Mouse (Mus musculus) fibroblast of lung, adult 2 months (primary cell): ENCODE data around the gene Gck.

Experiments used
- DNase-seq: peaks from one replicate; pipeline ENCODE4 v3.0.0-alpha.2; 2011; ENCODE audit warnings: low read depth

Gene Gck

DNA sequence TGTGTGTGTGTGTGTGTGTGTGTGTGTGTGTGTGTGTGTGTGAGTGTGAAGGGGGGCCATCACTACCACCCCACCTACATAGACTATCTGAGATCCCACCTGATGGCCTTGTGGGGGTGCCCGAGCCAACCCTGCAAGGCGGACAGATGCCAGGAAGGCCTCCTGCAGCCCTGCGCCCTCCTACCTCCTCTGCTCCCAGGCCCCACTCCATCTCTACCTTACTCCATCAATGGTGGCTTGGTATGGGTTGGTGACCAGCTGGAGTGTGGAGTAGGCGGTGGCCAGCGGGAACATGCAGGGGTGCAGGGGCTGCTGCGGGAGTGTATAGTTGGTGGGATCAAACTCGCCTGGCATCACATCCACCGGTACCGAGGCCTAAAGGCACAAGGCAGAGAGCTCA, 76.7 kb downstream of the Gck start:
- DNase-seq: no peak

DNA sequence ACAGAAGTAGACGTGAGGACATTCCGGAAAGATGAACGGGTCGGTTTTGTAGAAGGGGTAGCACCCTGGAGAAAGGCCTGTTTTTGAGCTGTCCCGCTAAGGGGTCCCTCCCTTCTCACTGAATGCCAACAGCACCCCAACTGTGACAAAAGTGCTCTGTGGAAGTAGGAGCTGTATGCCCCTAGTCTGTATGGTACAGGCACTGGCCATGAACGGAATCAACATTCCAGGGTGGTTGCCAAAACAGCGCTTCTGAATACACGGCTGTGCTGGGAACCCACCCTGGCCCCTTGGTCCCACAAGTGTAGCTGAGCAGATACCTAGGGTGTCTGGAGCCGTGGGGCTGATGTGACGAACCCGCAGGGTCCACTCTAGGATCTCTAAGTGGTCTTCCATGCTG, 77.2 kb downstream of the Gck start:
- DNase-seq: no peak

GRCm38 (mm10) chr11:5870069-5870468, 79.8 kb downstream of the Gck start:
- DNase-seq: no peak

DNA sequence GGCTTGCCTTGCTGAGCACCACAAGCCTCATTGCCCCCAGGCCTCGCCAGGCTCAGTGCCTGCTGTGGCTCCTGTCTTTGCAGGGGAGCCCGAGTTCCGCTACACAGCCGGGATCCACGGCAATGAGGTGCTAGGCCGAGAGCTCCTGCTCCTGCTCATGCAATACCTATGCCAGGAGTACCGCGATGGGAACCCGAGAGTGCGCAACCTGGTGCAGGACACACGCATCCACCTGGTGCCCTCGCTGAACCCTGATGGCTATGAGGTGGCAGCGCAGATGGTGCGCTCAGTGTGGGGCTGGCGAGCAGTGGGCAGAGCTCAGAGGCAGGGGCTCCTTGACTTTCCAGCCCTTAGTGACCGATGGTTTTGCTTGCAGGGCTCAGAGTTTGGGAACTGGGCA, 80.5 kb downstream of the Gck start:
- DNase-seq: no peak

DNA sequence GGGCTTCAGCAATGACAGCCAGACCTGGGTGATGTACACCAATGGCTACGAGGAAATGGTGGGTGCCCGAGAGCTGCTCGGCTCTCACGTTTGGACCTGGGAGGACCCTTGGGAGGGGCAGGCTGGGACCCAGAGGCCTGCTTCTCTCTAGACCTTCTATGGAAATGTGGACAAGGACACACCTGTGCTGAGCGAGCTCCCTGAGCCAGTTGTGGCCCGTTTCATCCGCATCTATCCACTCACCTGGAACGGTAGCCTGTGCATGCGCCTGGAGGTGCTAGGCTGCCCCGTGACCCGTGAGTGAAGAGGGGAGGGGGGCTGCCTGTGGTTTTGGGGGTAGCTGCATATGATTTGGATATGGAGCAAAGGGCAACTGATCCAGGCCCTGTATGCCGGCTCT, 81.6 kb downstream of the Gck start:
- DNase-seq: no peak

DNA sequence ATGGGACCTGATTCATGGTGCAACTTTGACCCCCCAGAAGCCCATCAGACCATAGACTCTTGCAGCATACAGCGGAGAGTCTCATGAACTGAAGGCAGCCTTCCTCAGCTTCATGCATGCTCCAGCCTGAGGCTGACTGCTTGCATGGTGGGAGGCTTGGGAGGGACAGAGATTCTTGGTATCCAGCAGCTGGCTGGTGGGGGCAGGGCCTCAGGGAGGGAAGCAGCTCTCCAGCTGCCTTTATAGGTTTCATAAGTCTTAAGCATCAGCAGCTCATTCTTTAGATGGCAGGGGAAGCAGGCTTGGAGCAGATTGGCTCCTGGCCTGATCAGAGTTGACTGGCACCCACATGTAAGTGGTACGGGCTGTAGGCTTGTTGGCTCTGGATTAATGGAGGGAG, 82.7 kb downstream of the Gck start:
- no peak for DNase-seq

DNA sequence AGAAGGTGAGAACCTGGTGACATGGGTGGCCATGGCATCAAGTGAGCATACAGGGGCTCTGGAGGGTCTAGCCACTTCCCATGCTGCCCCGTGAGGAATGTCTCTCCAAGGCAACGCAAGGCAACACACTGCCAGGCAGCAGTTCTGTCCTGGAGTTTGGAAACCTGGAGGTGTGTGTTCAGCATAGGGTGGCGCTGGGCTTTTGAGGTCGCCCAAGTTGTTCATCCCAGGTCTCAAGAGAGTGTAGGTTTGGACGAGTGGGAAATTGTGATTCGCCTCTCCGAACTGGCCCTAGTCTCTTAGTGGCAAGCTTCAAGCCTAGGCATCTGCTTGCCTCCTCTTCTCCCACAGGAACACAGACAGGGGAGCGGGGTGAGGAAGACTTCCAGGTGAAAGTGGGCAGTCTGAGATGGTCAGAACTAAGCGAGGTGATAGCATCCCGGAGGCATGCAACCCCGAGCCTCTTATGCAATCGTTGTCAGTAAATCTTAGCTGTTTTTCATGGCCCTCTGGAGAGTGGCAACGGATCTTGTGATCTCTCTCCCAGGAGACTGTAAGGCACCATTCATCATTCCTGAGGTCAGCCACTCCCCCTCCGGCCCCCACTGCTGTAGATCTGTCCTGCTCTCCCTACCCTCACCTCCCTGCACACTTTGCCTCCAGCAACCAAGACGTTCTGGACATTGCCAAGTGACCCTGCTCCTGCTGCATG, 87.3 kb downstream of the Gck start:
- peak; percentile 86 for DNase-seq

DNA sequence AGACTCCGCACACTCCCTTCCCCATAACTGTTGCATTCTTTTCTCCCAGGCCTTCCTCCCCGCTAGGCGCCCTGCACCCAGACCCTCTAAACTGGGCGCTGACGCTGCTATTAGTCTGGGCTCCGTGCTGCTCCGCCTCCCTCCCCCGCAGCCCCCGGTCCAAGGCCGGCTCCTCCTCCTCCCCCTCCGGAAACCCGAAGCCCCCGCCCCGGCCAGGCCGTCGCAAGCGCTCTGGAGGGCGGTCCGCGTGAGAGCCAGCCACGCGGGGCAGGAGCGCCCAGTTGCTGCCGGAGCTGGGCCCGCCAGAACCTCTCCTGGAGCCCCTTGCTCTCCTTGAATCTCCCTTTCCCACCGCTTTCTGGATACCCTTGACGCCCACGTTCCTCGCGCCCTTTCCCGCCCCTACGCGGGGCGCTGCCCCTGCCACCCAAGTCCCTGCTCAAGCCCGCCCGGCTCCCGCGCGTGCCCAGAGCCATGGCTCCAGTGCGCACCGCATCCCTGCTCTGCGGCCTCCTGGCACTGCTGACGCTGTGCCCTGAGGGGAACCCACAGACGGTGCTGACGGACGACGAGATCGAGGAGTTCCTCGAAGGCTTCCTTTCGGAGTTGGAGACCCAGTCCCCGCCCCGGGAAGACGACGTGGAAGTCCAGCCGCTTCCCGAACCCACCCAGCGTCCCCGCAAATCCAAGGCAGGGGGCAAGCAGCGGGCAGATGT, 88.0 kb downstream of the Gck start, which contains the start of gene Aebp1:
TSS of gene Aebp1 (plus strand) at position 270 of the 716 bp plus-strand sequence.
- DNase-seq: peak; percentile 72

DNA sequence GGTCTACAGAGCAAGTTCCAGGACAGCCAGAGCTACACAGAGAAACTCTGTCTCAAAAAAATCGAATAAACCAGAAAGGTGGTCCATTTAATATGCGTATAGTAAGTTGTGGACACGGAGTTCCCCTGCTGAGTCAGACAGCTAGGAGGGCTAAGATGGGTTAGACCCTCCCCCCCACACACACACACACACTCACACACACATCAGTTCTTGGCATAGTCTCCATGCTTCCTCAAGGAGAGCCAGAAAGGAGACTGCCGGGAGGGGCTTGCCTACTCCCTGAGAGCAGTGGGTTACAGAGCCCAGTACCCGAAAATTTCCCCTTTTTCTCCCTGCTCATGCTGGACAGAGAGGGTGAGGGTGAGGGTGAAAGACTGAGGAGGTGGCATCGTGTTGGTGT, 89.2 kb downstream of the Gck start:
- DNase-seq: peak; percentile 68

GRCm38 (mm10) chr11:5859883-5860550, 89.9 kb downstream of the Gck start:
- DNase-seq: peak; percentile 74

DNA sequence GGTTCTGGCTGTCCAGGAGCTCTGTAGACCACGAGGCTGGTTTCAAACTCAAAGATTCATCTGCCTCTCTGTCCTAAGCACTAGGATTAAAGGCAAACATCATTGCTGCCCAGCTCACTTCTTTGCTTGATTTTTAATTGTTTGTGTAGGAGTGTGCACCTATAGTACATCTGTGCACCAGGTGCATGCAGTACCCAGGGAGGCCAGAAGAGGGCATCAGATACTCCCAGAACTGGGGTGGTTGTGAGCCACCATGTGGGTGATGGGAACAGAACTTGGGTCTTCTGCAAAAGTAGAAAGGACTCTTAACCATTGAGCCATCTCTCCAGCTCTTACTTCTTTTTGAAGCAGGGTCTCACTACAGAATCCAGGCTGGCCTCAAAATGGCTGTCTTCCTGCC, 91.2 kb downstream of the Gck start:
- no peak for DNase-seq

- DNase-seq: no peak
These were observed 93.3 kb downstream of the Gck start for GRCm38 (mm10) chr11:5856479-5857130.

DNA sequence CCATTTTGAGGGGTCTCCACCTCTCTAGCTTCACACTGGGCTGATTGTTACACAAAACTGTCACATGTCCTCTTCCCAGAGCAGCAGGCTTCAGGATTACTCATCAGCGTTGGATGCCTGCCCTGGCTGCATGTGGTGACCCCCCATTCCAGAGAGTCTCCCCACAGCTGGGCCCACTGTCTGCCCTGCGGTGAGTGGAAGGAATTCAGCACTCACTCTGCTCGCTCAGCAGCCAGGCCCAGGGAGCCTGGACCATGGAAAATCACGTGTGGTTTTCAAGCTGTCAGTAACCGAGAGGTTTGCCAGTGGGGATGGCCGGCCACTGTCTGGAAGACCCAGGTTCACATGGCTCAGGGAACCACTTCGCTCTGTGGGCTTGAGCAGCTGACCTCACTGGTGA, 94.0 kb downstream of the Gck start:
- peak; percentile 99 for DNase-seq

GRCm38 (mm10) chr11:5855481-5855880, 94.4 kb downstream of the Gck start:
- DNase-seq: peak; percentile 97

- no peak for DNase-seq
These were observed 97.6 kb downstream of the Gck start for GRCm38 (mm10) chr11:5852314-5852713.

DNA sequence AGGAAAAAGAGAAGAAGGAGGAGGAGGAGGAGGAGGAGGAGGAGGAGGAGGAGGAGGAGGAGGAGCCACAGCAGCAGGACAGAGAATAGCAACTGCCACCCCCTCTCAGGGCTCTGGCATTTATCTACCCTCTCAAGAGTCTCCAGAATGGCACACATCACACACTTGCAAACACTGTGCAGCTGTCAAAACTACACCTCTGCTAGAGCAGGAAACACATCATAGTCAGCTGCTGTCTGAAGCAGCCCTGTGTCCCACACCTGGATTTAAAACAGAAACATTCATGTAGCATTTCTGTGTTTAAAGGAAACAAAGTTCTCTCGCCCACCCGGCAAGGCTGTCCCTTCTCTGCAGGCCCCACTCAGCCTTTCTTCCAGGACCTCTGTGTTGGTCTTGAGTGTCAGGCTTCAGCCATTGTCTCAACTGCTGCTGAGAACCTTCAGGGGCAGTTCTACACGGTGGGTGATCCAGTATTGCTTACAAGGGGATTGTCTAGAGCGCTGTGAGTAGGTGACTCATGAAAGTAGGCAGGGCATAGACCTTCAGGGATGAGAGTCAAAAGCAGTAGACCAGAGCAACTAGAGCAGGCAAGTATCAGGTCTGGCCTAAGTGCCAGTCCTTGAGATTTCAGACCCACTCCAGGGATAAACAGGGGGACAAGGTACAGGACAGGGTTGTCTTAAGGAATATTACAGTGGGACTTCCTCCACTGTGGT, 98.7 kb downstream of the Gck start:
- no peak for DNase-seq
